Mouse (Mus musculus): ENCODE measurements around the gene Epb41l4b.

Gene Epb41l4b

DNA sequence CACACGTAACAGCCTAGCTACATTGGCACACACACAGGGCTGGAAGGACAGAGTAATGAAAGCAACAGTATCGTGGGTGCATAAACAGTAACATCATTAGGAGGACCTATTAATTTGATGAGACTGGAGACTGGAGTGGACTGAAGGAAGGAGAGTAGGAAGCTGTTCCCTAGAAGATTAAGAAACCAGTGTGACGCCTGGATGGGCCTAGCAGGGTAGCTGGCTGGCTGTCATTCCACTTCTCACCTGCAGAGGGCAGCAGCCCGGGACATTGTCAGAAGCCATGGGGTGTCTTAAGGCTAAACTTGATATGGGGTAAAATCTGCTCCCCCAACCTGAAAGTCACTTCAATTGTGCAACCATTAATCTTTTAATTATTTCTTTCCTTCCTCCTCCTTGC is 78.0 kb downstream of the Epb41l4b start:
- peak; percentile 49 for DNase-seq (ENCODE audit: low read depth, low spot score)

DNA sequence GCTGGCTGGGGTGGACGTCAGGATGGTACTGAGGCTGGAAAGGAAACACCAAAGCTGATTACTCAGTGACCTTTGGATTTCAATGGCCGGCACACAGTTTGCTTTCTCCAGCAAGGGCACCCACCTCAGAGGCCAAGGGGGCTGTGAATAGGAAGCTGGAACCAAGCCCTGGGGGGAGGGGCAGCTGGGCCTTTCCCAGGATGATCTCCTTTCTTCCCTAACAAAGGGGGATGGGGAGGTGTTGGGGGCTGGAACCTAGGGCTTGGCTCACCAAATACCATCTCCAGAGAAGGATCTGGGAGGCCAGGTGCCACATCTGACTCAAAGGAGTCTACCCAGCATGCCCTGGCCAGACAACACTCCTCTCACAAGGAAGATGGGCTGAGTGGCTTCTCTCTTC is 78.4 kb downstream of the Epb41l4b start:
- no peak for DNase-seq (ENCODE audit: low read depth, low spot score)

DNA sequence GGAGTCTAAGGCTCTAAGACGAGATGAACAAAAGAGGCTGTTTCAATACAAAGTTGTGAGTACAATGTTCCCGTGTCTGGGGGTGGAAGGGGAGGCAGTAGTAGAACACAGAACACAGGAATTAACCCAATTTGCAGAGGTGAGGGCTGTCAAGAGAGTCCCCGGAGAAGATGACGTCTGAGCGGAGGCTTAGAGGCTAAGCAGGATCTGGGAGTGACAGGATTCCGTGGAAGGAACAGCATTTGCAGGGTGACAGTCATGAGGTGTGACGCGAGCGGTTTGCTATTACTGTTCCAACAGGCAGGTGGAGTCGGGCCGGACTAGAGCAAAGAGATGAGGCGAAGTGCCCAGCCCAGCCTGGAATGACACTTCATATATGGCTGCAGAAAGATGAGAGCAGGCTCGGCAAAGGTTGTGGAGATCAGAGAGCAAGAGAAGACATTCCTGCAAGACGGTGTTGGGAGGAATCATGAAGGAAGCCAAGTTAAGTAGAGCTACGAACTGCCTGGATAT is 82.9 kb downstream of the Epb41l4b start:
- no peak for DNase-seq (ENCODE audit: low read depth, low spot score)

DNA sequence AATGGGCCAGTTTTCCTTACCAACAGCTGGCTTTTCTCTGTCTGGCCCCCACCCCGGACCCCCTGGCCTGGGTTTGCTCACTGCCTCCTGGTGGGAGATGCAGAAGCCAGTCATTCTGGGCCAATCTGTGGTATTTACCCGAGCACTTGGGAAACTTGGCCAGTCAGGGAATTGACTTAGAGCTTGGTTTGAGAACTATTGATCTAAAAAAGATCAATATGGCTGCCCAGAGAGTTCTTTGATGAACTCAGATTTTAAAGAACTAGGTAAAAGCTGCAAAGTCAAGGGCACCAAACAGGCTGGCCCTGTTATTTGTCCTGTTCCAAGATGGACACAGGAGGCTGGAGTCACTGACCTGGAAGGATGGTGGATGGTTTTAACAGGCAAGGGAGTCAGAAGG is 84.6 kb downstream of the Epb41l4b start:
- DNase-seq (ENCODE audit: low read depth, low spot score), result no peak

DNA sequence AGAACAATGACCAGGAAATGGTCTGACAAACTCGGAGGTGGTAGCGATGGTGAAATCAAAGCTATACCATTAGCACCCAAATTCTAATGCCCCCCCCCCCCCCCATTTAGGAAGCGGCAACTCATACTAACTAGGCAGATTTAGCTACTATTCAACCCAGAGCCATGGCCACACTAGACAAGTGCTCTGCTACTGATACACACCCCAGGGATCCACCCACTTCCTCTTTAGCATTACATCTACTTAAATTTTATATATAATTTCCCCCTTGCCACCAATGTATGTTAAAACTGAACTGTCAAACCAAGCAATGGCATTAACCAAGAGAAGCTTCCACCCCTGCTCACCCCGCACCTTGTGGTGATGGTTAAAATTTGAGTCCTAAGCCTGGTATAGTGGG is 85.6 kb downstream of the Epb41l4b start:
- no peak for DNase-seq (ENCODE audit: low read depth, low spot score)

DNA sequence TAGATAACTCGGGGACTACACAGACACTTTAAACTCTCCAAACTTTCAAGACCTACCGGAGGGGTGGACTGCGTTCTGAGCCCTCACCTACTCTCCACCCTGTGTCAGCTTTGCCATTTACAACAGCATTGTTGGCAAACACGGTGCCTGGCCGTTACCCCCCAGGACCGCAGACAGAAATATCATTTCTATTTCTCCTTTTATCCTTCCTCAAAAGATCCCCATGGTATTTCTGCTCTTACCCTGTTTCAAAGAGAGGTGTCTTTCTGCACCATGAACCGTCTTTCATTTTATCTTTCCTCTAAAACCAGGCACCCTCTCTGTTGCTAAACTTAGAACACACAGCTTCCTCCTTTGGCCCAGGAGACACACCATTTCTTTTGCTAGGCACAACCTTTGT is 87.6 kb downstream of the Epb41l4b start:
- no peak for DNase-seq (ENCODE audit: low read depth, low spot score)

DNA sequence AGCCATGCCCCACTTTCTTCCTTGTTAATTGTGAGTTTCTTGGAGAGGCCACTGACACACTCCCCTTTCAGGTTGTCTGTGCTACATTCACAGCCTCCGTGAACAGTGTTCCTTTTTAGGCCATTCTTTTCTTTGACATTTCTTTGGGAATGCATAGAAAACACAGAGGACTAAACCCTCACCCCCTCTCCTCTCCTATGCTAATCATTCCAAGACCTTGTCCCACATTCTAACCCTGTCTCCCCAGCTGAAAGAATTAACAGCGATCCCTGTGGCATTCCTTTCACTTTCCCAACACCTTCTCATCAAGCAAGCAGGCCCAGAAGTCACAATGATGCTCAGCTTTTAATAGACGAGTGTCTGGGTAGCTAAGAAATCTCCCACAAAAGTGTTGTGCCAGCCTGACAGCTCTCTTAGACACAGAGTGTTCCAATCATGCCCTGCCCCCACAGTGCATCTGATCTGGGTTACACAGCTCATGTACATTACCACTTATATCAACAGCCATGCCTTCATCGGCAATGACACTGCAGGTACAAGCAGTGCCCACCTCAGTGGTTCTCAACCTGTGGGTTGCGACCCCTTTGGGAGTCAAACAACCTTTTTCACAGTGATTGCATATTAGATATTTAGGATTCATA is 93.8 kb downstream of the Epb41l4b start:
- DNase-seq (ENCODE audit: low read depth, low spot score), result no peak

DNA sequence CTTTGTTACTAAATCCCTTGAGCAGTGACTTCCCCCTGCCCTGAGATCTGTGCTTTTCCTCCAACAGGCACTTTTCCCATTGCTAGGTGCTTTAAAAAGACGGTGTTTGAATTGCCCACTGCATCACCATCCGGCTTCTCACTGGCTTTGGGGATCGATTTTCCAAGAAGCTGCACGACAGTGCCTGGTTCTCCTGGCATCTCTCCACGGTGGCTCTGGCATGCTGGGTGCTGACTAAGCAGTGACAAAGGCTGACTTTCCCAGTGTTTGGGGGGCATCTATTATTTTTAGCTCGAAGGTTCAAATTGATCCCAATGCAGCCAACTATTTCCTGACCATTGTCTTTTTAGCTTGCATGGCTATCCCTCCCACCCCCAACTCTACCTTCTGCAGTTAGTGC is 94.7 kb downstream of the Epb41l4b start:
- DNase-seq (ENCODE audit: low read depth, low spot score), result no peak

DNA sequence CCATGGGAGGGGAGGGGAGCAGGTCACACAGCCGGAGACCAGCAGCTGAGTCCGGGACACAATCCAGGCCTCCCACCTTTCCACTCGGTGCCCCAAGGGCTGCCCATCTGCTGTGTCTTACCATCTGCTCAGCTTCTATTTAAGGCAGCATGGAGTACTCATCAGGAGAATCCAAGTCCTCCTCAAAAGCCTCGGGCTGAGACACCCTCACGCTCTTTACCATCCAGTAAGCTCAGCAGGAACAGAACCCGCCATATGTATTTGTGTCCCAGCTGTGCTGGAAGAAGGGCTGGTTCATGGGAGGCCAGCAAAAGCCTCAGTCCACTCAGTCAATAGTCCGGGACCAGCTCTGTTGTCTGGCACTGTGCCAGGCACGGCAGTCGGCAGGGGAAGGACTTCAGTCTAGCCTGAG is 97.1 kb downstream of the Epb41l4b start:
- DNase-seq (ENCODE audit: low read depth, low spot score), result no peak

DNA sequence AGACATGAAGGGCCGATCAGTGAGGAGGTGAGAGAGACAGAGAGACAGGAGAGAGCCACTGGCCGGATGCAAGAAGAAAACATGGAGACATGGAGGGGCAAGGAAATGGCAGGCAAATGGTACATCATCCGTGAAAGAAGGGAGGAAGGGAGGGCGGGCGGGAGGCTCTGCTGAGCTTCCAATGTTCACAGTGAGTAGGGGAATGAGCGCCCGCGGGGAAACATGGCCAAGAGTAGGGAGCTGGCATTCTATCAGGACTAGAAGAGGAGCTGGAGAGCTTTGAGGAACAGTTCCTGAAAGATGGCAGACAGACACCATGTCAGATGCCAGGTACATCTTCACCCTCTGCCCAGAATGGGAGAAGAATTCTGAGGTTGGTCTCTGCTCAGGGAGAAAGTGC is 99.6 kb downstream of the Epb41l4b start:
- no peak for DNase-seq (ENCODE audit: low read depth, low spot score)

DNA sequence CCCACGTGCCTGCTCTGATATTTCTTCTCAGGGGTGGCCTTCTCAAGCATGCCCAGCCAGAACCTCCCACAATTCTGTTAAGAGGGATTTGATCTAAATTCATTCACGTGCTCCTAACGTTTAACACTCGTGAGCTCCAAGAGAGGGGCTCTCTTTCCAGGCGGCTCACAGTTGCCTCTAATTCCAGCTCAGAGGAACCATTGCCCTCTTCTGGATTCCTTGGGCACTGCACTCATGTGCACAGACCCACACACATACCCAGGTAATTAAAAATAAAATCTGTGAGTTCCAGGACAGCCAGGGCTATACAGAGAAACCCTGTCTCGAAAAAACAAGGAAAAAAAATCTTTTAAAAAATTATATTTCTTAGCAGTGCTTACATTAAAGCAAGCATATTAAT is 101.6 kb downstream of the Epb41l4b start:
- DNase-seq (ENCODE audit: low read depth, low spot score), result no peak

DNA sequence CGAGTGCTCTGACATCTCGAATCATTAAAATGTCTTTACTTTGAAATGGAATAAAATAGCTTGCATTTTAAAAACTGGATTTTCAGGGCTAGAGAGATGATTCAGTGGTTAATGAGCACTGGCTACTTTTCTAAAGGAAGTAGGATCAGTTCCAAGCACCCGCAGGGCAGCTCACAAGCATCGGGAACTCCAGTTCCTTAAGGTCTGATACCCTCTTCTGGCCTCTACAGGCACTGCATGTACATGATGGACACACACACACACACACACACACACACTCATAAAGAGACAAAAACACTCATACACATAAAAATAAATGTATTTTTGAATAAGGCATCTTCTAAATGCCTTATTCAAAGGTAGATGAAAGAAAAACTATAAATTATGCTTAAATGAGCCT is 102.0 kb downstream of the Epb41l4b start:
- DNase-seq (ENCODE audit: low read depth, low spot score), result no peak

DNA sequence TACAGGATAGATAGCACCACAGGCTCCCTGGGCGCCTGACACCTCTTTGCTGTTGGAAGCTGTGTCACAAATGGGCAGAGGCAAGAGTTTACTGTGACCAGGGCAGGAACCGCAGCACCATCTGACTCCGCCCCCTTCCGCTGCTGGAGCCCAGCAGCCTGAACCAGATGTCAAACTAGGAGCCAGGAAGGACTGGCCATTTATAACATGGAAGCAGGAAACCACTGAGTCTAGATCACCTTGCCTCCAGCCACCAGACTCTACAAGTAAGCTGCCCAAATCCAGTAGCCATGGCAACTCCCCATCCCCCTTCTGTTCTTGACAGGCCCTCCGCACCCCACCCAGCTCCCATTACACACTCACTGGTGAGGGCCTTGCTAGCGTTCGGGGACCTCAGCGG is 102.8 kb downstream of the Epb41l4b start:
- DNase-seq (ENCODE audit: low read depth, low spot score), result no peak

DNA sequence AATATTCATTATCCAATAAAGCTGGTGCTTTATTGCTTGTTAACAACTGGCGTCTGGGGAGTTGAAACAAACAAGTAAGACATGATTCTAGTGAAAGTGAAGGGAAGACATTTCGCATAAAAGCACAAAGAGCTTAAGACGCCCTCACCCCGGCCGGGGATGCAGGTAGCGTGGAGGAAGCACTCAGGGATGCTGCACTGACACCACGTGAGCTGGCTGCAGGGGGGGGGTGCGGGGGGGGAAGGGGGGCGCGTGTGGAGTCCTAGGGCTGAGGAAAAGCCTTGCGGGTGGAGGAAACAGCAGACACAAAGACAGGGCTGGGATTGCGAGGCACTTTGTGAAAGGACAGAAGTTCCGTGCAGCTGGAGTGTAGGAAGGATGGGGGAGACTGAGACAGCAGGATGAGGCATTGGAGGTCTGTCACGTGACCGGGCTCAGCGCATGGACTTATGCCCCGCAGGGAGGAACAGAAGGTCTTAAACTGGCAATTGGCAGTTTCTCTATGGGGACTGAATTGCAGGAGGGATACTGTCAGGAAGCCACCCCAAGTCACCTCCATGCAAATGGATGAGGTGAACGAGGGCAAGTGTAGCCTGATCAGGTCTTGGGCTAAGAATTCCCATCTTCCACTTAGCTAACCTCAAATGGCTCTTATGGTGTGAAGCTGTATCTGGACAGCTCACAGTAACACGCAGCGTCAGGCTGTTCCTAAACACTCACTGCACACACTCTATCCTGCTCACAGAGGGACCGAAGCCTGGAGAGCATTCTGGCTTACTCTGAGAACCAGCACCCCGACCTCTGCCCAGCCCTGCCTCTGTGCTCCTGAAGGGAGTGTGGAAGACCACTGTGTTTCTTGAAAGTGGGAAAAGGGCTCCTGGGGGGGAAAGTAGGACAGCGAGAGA is 103.9 kb downstream of the Epb41l4b start:
- no peak for DNase-seq (ENCODE audit: low read depth, low spot score)

DNA sequence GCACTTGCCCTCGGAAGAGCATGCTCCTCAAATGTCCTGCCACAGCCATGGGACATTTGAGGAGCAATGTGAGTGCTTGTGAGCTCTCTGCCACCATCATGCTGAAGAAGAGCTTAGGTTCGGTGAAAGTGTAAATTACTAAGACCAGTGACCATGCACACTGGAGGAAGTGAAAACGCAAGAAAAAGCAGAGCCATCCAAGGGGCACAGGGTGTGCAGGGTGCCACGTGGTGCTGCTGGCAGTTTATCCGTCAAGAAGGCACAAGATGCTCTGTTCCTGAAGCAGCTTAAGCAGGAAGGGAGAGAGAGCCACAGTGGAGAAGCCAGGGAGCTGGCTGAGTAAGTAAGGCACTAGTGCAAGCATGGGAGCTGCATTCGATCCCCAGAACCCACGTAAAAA is 105.7 kb downstream of the Epb41l4b start:
- peak; percentile 67 for DNase-seq (ENCODE audit: low read depth, low spot score)

DNA sequence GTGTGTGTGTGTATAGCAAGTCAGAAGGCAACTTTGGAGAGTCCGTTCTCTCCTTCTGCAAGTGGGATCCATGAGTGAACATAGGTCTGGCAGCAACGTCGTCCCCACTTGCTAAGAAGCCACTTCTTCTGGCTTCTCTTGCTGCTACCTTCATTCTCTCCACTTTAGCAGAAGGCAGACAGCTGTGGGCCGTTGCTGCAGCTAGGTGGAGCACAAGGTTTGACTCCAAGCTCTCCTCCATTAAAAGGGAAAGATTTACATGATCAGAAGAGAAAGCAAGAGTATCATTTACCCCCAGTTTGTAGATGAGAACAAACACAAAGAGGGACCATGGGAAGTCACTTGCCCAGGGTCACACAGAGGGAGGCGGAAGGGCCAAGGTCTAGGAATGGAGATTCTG is 109.1 kb downstream of the Epb41l4b start:
- DNase-seq (ENCODE audit: low read depth, low spot score), result no peak

DNA sequence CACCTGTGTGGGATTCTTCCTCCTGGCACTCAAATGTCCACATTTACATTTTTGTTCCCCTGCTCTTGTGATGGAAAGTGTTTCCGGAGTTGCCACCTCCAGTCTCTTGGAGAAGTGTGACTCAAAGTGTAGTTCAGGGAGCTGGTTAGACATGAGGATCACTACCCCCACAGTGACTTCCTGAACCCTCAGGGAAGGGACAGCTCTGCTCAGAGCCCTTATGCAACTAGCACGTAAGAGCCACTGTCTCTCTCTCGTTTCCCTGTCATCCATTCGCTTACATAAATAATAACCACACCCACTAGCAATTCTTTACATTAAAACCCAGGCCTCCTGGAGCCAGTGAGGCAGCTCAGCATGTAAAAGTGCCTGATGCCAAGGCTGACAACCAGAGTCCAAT is 111.8 kb downstream of the Epb41l4b start:
- DNase-seq (ENCODE audit: low read depth, low spot score), result no peak

DNA sequence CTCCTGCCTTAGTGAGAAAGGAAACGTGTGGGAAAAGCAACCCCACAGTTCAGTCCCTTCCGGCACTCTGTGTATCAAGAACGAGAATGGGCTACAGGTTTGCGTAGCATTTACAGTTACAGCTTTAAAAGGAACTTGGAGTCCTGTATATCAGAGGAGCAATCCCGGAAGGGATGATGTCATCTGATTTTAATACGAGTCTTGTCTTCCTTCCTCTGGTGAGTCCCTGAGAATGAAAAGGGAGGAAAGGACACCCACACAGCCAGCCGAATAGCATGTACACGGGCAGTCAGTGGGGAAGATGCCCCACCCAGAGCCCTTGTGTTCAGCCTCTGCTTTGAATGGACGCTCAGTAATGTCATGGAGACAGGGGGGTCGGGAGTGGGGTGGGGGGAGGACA is 115.3 kb downstream of the Epb41l4b start:
- DNase-seq (ENCODE audit: low read depth, low spot score), result no peak

DNA sequence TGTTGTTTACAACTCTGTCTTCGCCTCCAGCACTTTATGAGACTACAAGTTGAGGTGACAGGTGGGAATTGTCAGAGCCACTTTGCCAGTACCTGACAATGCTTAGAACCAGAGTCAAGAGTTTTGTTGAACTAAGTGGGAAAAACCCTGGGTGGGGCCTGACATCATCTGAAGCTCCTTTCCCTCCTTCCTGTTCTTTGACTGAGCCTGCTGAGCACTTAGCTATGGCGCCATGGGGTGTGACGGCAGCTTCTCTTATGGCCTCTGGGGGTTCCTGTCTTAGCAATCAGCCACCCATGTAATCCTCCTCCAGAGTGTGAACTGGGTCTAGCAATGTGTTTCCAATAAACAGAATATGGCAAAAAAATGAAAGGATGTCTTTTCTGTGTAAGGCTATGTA is 119.7 kb downstream of the Epb41l4b start:
- DNase-seq (ENCODE audit: low read depth, low spot score), result no peak

DNA sequence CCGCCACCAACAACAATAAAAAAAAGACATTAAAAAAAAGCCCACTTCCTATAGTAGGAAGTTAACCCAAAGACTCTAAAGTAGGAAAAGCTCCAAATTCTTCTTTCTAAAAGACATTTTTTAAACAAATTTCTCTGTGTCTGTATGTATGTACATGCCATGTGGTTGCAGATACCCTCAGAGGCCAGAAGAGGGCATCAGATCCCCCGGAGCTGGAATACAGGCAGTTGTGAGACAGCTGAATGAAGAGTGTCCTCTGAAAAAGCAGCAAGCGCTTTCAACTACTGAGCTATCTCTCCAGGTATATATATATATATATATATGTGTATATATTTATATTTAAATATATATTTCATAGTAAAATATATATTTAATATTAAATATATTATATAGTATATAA is 121.9 kb downstream of the Epb41l4b start:
- peak; percentile 31 for DNase-seq (ENCODE audit: low read depth, low spot score)

DNA sequence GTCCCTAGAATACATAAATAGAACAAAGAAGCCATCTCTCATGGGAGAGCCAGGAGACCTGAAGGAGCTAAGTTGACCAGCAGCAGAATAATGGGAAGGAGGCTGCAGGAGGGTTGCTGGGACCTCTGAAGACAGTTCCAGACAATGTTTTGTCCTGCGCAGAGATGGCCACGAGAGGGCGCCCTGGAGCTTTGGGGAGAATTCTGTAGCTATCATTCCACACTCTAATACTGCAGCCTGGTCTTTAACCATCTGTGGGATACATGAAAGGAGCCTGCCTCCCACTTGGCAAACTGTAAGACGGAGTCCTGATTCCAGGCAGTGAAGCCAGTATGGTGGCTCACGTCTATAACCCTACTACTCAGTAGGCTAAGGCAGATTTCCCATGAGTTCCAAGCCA is 126.0 kb downstream of the Epb41l4b start:
- peak; percentile 59 for DNase-seq (ENCODE audit: low read depth, low spot score)

DNA sequence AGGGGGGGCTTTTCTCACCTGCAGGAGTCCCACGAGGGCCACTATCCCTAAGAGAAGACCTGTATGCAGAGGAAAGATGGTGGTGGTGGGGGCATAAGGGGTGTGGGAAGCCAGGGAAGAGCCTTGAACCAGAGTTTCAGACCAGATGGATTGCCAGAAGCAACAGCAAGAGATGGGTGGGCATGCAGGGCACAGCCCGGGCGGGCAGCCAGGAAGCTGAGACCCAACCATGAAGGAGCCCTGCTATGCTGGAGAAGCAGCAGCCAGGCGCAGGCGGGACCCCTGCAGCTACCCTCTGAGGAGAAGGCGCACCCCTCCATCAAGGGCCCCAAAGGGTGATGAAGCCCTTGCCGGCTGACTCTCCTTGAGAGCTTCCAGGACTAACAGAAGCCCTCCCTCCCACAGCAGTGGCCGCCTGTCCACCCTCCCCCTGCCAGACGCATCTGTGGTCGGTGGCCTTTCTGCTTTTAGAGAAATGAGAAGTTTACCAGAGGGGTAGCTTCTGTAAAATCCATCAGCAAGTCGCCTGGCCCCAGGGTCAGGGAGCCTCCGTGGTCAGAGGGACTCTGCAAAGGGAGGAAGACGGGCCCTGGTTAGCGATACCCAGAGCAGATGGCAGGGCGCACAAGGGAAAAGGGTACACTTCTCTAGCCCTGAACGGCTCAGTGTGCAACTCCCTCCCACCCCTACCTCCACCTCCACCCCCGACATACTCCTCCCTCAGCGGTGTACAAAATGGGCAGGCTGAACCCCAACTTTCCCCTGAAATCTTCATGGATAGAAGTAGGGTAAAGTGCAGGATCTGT is 126.7 kb downstream of the Epb41l4b start:
- DNase-seq (ENCODE audit: low read depth, low spot score), result no peak

Data from A20 (cell line).